Mouse (Mus musculus): Measurements from ENCODE around the gene Nudt17. TPM values are rescaled to one million over a fixed set of nuclear protein-coding genes. Genes with fewer than 3 reads are reported as not detected.
"Not testable (repeated sequence)": the region's sequence is repeated elsewhere in the genome, so short reads cannot be mapped to it uniquely, and the experiment has no call there.

The Nudt17 gene
- polyA plus RNA-seq (2015; fragmentation: Nextera tagmentation; extraction: Ambion mirVana): 5.7 and 5.9 TPM in 2 replicates

GRCm38 (mm10) chr3:96707903-96708683, at the start of gene Nudt17:
Gene Nudt17, minus strand, starts transcription at chr3:96708562.
- Histone ChIP-seq H3K27me3 (replicated peaks) (no peaks in the 10 kb centered on the region), H3K4me1 (replicated peaks) (peaks cover 5% of the 10 kb centered on the region; the same call in 1 of the 2 replicates), H3K4me2 (replicated peaks) (peak within 1 kb of the TSS; percentile 100), H3K36me3 (peaks cover 33% of the 10 kb centered on the region), H3K27ac (no peak within 1 kb of the TSS), H3K4me3 (replicated peaks) (peak within 1 kb of the TSS; percentile 54), H3K9ac (peak within 1 kb of the TSS; percentile 65), H3K9me3 (no peaks in the 10 kb centered on the region)
- ATAC-seq: peak; percentile 91
- 4% methylated on average over 42 of the region's 42 CpGs for WGBS

DNA sequence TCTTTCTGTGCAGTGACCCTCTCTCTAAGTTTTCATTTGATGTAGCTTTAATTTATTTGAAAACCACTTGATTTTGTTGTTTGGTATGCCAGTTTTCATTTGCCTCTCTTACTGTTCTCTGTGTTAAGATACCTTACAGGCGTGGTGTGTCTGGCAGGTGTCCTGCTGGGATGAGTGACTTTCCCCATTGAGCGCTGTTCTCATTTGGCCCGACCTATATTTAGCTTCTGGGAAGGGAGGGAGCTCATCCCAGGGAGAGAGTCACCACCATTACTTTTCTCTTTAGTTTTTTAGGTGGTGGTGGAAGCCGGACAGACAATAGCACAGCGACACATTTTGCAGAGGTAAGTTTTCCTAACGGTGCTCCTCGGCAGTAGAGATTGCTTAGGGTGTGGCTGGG, 49.3 kb upstream of the Nudt17 start:
- no peak overlapping the region for H3K4me3 ChIP-seq (replicated peaks)
- no peaks in the 10 kb centered on the region for H3K27me3 ChIP-seq (replicated peaks)
- WGBS: 67% methylated on average over 7 of the region's 7 CpGs
- no peak overlapping the region for H3K4me2 ChIP-seq (replicated peaks)
- no peaks in the 10 kb centered on the region; the same call in 1 of the 2 replicates for H3K36me3 ChIP-seq
- no peak overlapping the region for H3K27ac ChIP-seq
- H3K9me3 ChIP-seq: no peaks in the 10 kb centered on the region
- no peak overlapping the region for H3K9ac ChIP-seq
- ATAC-seq: no peak
- H3K4me1 ChIP-seq (replicated peaks): no peaks in the 10 kb centered on the region

DNA sequence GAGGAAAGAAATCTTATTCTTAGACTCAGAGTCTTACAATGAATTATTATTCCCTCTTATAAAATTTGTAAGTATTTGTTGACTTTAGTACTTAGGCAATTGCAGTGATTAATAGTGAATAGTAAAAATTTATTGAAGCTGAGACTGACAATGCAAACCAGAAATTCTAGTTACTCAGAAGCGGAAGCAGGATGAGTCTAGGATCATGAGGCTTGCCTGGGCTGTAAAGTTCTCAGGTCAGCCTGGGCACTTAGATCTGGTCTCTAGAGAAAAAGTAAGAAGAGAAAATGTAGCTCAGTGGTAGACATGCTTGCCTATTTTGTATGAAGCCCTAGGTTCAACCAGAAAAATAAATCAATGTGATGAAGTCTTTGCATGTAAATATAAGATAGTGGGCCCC, 47.6 kb upstream of the Nudt17 start:
- WGBS: 67% methylated on average over 1 of the region's 1 CpGs
- Histone ChIP-seq H3K4me2 (replicated peaks) (no peak overlapping the region), H3K36me3 (no peaks in the 10 kb centered on the region; the same call in 1 of the 2 replicates), H3K9ac (no peak overlapping the region), H3K9me3 (no peaks in the 10 kb centered on the region), H3K27me3 (replicated peaks) (no peaks in the 10 kb centered on the region), H3K4me3 (replicated peaks) (no peak overlapping the region), H3K4me1 (replicated peaks) (no peaks in the 10 kb centered on the region), H3K27ac (no peak overlapping the region)
- peak; percentile 58 for ATAC-seq

GRCm38 (mm10) chr3:96746829-96747228, 38.5 kb upstream of the Nudt17 start:
- Histone ChIP-seq H3K4me1 (replicated peaks) (no peaks in the 10 kb centered on the region), H3K9ac (no peak overlapping the region), H3K27me3 (replicated peaks) (no peaks in the 10 kb centered on the region), H3K36me3 (no peaks in the 10 kb centered on the region), H3K4me3 (replicated peaks) (no peak overlapping the region), H3K9me3 (no peaks in the 10 kb centered on the region), H3K27ac (no peak overlapping the region), H3K4me2 (replicated peaks) (no peak overlapping the region)
- no peak for ATAC-seq
- WGBS: 39% methylated on average over 1 of the region's 1 CpGs

DNA sequence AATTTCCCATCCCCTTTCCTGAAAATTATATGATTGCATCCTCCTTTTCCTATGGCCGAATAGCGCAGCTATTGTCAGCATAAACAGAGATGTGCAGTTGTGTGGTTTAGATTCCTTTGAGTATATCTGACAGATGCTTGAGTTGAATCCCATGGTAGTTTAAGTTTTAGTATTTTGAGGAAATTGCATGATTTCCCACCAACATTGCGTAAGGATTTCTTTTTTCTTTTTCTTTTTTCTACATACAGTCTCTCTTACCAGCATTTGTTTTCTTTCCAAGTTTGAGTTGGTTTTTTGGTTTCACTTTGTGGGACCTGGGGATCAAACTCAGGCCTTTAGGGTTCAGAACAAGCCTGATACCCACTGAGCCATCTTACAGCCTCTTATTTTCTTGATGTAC, 36.0 kb upstream of the Nudt17 start:
- Histone ChIP-seq H3K9ac (no peak overlapping the region), H3K27me3 (replicated peaks) (no peaks in the 10 kb centered on the region), H3K4me3 (replicated peaks) (no peak overlapping the region), H3K36me3 (no peaks in the 10 kb centered on the region), H3K27ac (no peak overlapping the region), H3K4me2 (replicated peaks) (no peak overlapping the region), H3K4me1 (replicated peaks) (no peaks in the 10 kb centered on the region), H3K9me3 (no peaks in the 10 kb centered on the region)
- 97% methylated on average over 3 of the region's 3 CpGs for WGBS
- ATAC-seq: no peak

GRCm38 (mm10) chr3:96740279-96740678, 31.9 kb upstream of the Nudt17 start:
- H3K4me2 ChIP-seq (replicated peaks); H3K4me3 ChIP-seq (replicated peaks); H3K36me3 ChIP-seq; H3K27me3 ChIP-seq (replicated peaks); ATAC-seq; H3K4me1 ChIP-seq (replicated peaks); H3K9ac ChIP-seq; H3K27ac ChIP-seq; H3K9me3 ChIP-seq: not testable (repeated sequence)

- Histone ChIP-seq H3K4me2 (replicated peaks) (no peak overlapping the region), H3K27ac (no peak overlapping the region), H3K4me1 (replicated peaks) (no peaks in the 10 kb centered on the region), H3K27me3 (replicated peaks) (no peaks in the 10 kb centered on the region), H3K36me3 (no peaks in the 10 kb centered on the region), H3K4me3 (replicated peaks) (no peak overlapping the region), H3K9me3 (no peaks in the 10 kb centered on the region), H3K9ac (no peak overlapping the region)
- no peak for ATAC-seq
- WGBS: 84% methylated on average over 1 of the region's 1 CpGs
These were observed 29.6 kb upstream of the Nudt17 start for GRCm38 (mm10) chr3:96737995-96738394.

- Histone ChIP-seq H3K4me3 (replicated peaks) (no peak overlapping the region), H3K27me3 (replicated peaks) (no peaks in the 10 kb centered on the region), H3K4me2 (replicated peaks) (no peak overlapping the region), H3K27ac (no peak overlapping the region), H3K9me3 (no peaks in the 10 kb centered on the region), H3K9ac (no peak overlapping the region), H3K4me1 (replicated peaks) (no peaks in the 10 kb centered on the region), H3K36me3 (no peaks in the 10 kb centered on the region)
- WGBS: 57% methylated on average over 1 of the region's 1 CpGs
- ATAC-seq: no peak
These were observed 28.8 kb upstream of the Nudt17 start for GRCm38 (mm10) chr3:96737013-96737740.

GRCm38 (mm10) chr3:96735200-96735599, 26.8 kb upstream of the Nudt17 start:
- H3K27ac ChIP-seq: no peak overlapping the region
- H3K4me3 ChIP-seq (replicated peaks): no peak overlapping the region
- WGBS: 98% methylated on average over 2 of the region's 2 CpGs
- no peak for ATAC-seq
- H3K4me1 ChIP-seq (replicated peaks): no peaks in the 10 kb centered on the region
- no peak overlapping the region for H3K4me2 ChIP-seq (replicated peaks)
- H3K9me3 ChIP-seq: no peaks in the 10 kb centered on the region
- H3K36me3 ChIP-seq: no peaks in the 10 kb centered on the region
- H3K9ac ChIP-seq: no peak overlapping the region
- H3K27me3 ChIP-seq (replicated peaks): no peaks in the 10 kb centered on the region

DNA sequence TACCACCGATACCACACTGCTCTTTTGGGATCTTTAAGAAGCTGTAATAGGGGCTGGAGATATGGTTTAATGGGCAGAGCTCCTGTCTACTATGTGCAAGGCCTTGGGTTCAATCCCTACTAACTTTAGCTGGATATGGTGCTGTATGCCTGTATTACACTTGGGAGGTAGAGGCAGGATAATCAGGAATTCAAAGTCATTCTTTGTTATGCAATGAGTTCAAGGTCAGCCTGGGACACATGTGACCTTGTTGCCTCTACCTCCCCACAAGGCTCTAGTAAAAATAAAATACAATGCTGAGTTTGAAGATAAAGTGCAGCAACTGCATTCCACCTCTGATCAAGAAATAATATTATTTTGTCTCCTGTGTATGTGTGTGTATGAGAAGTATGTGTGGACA, 25.6 kb upstream of the Nudt17 start:
- Histone ChIP-seq H3K36me3 (no peaks in the 10 kb centered on the region), H3K4me1 (replicated peaks) (peaks cover 1% of the 10 kb centered on the region), H3K27ac (no peak overlapping the region), H3K9me3 (no peaks in the 10 kb centered on the region), H3K9ac (no peak overlapping the region), H3K27me3 (replicated peaks) (no peaks in the 10 kb centered on the region), H3K4me3 (replicated peaks) (no peak overlapping the region), H3K4me2 (replicated peaks) (no peak overlapping the region)
- ATAC-seq: no peak
- WGBS: 88% methylated on average over 1 of the region's 1 CpGs

DNA sequence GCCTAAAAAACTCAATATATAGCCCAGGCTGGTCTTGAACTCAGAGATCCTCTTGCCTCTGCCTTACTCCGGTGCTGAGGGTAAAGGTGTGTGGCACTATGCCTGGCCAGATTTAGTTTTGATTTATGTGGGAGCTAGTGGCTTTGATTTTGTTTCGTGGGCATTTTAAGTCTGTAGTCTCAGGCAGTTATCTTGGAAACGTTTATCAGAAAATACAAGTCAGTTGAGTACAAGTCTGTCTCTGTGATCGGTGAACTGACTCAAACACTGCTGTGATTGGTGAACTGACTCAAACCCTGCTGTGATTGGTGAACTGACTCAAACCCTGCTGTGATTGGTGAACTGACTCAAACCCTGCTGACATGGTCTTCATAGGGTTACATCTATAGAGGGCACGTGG, 22.4 kb upstream of the Nudt17 start:
- ATAC-seq: no peak
- H3K36me3 ChIP-seq: no peaks in the 10 kb centered on the region
- H3K4me3 ChIP-seq (replicated peaks): no peak overlapping the region
- H3K4me2 ChIP-seq (replicated peaks): no peak overlapping the region
- 72% methylated on average over 5 of the region's 5 CpGs for WGBS
- peaks cover 9% of the 10 kb centered on the region for H3K4me1 ChIP-seq (replicated peaks)
- H3K9ac ChIP-seq: no peak overlapping the region
- no peak overlapping the region for H3K27ac ChIP-seq
- no peaks in the 10 kb centered on the region for H3K9me3 ChIP-seq
- H3K27me3 ChIP-seq (replicated peaks): no peaks in the 10 kb centered on the region

DNA sequence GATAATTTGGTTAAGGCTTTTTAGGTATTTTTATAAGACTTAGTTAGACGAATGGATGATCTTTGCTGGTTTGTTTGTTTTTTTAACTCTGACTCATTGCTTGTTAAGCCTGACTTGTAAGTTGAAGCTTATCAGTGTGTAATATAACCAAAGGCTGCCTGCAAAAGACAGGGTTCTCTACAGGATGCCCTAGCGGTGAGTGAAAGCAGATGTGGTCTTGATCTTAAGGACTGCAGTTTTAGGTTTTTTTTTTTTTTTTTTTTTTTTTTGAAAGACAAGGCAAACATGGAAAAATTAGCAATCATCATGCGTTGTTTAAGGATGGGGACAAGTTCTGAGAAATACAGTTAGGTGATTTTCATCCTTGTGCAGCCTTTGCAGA, 21.0 kb upstream of the Nudt17 start:
- Histone ChIP-seq H3K4me1 (replicated peaks) (peaks cover 11% of the 10 kb centered on the region), H3K27ac (no peak overlapping the region), H3K27me3 (replicated peaks) (no peaks in the 10 kb centered on the region), H3K9me3 (no peaks in the 10 kb centered on the region), H3K4me2 (replicated peaks) (no peak overlapping the region), H3K36me3 (no peaks in the 10 kb centered on the region), H3K9ac (no peak overlapping the region), H3K4me3 (replicated peaks) (no peak overlapping the region; the same call in 1 of the 2 replicates)
- WGBS: 35% methylated on average over 3 of the region's 3 CpGs
- no peak for ATAC-seq

Data from intestine, embryonic 15.5 days (tissue).